Mouse (Mus musculus) liver, adult 2 months (tissue): Measurements from ENCODE around the gene Arrdc5.

Source experiments
- CTCF ChIP-seq: fragments of 200-500 bp; IDR thresholded peaks from 2 replicates; pipeline ENCODE4 v1.5.1; 2011; ENCODE audit warnings: low read depth, low read length, control low read depth
- POLR2A ChIP-seq: fragments of 200-500 bp; IDR thresholded peaks from 2 replicates; pipeline ENCODE4 v1.6.1; 2011; ENCODE audit warnings: low read length, control low read depth; ENCODE audit not compliant: insufficient read depth; ENCODE audit errors: extremely low read depth

DNA sequence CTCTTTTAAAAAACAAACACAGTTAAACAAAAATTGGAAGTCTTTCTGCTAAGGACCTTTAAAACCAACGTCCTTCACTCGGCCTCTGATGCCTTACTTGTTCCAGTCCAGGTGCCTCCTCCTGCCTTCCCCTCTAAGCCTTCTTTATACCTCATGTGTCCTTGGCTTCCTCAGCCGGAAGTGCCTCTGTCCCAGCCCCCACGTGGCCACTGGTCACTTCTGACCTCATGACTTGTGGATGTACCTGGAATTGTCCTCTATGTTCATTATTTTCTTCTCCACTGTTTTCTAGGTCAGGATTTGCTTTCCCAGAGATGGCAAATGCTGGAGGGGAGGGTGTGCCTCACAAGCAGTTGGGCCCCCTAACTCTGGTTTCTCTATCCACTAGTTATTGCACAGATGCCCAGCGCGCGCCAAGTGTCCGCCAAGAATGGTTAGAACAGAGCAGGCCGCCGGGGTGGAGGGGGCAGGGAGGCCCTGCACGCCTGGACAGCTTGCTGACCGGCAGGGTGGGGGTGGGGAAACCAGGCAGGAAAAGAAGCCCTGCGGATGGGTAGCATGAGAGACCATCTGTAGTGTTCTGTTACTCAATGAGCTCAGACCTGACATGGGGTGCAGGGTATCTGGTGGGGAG lies 2.4 kb upstream of the Arrdc5 start:
- TF ChIP-seq POLR2A (no peak), CTCF (no peak)
